Comparison of ENCODE assay signal across 25 mouse cellular contexts in the genomic region with DNA sequence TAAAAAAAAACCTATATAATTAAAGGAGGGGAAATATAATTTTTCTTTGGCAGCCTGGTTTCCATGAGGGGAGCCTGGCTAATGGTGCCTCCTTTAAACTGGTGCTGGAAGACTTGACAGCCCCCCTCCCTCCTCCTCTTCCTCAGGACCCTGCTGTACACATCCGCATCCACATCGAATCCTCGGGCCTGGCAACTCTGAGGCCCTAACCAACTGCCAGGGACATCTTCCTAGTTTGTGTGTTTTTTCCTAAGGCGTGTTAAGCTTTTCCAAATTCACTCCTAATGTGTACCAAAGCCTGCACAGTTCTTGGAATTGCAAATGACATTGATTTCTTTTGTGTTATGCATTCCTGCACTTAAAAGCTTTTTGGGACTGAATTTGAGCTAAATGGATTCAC.
DNase-seq lines count a peak whose midpoint lies in the region; ATAC-seq and TF ChIP-seq lines count a peak whose summit lies in the region.
"Had no signal": no experiment of that assay in that cellular context is flagged by ENCODE, and none has a peak within 500 bp of the region (broad histone marks: within the 10 kb centered on the region; RNA-seq: fewer than 3 reads in every experiment).

No protein-coding gene starts in this region.

- no peak for TF ChIP-seq POLR2A in heart, adult 2 months (IDR thresholded peaks at IDR 0.05; ENCODE audit: insufficient read depth, low read depth, low read length)

- H3K36me3 ChIP-seq in heart, adult 2 months (ENCODE audit: control insufficient read depth, insufficient read depth, low read length) = peaks cover 4% of the 10 kb centered on the region; the same call in 1 of the 2 replicates
- no peaks in the 10 kb centered on the region for H3K36me3 ChIP-seq in midbrain, embryonic 10.5 days
- no peaks in the 10 kb centered on the region for H3K36me3 ChIP-seq in midbrain, embryonic 11.5 days (ENCODE audit: control insufficient read depth, insufficient read depth, low read length)
- no peaks in the 10 kb centered on the region for H3K36me3 ChIP-seq in limb, embryonic 10.5 days
- H3K36me3 ChIP-seq in stomach, embryonic 15.5 days = no peaks in the 10 kb centered on the region
- H3K36me3 ChIP-seq: forebrain, embryonic 15.5 days; G1E; heart, embryonic 10.5 days; kidney, embryonic 15.5 days; liver, embryonic 15.5 days; midbrain, embryonic 12.5 days; neural tube, embryonic 12.5 days had no signal

- peaks cover 5% of the 10 kb centered on the region for H3K4me1 ChIP-seq in heart, adult 2 months (ENCODE audit: control insufficient read depth, insufficient read depth, low read length)
- peaks cover 24% of the 10 kb centered on the region for H3K4me1 ChIP-seq in midbrain, embryonic 10.5 days
- H3K4me1 ChIP-seq in midbrain, embryonic 11.5 days (ENCODE audit: control insufficient read depth, insufficient read depth, low read length) = peaks cover 4% of the 10 kb centered on the region; the same call in 1 of the 2 replicates
- peaks cover 30% of the 10 kb centered on the region for H3K4me1 ChIP-seq in limb, embryonic 10.5 days
- H3K4me1 ChIP-seq in stomach, embryonic 15.5 days = peaks cover 17% of the 10 kb centered on the region; the same call in 1 of the 2 replicates
- H3K4me1 ChIP-seq: neural tube, embryonic 12.5 days had no signal

- H3K27me3 ChIP-seq in heart, adult 2 months (ENCODE audit: control insufficient read depth, insufficient read depth, low read length) = no peaks in the 10 kb centered on the region
- H3K27me3 ChIP-seq in midbrain, embryonic 10.5 days (ENCODE audit: low read depth, poor library complexity, severe bottlenecking) = no peaks in the 10 kb centered on the region
- no peaks in the 10 kb centered on the region for H3K27me3 ChIP-seq in midbrain, embryonic 11.5 days (ENCODE audit: control insufficient read depth, insufficient read depth, low read length)
- no peaks in the 10 kb centered on the region for H3K27me3 ChIP-seq in limb, embryonic 10.5 days (ENCODE audit: low read depth, poor library complexity, severe bottlenecking)
- H3K27me3 ChIP-seq in stomach, embryonic 15.5 days (replicated peaks) = no peaks in the 10 kb centered on the region
- H3K27me3 ChIP-seq: CH12.LX; forebrain, embryonic 15.5 days; kidney, embryonic 15.5 days; liver, embryonic 15.5 days; midbrain, embryonic 12.5 days; neural tube, embryonic 12.5 days had no signal

- intact Hi-C loops in heart, adult 2 months (cut with DNase I) = no loop called here

- no peak overlapping the region for H3K9ac ChIP-seq in heart, adult 2 months (ENCODE audit: low read depth, low read length)
- no peak overlapping the region for H3K9ac ChIP-seq in midbrain, embryonic 11.5 days (ENCODE audit: low read length)
- no peak overlapping the region for H3K9ac ChIP-seq in stomach, embryonic 15.5 days
- H3K9ac ChIP-seq: forebrain, embryonic 15.5 days; kidney, embryonic 15.5 days; liver, embryonic 15.5 days; midbrain, embryonic 12.5 days; neural tube, embryonic 12.5 days had no signal

- no peak for ATAC-seq in midbrain, embryonic 11.5 days (ENCODE audit: low FRiP score)
- no peak for ATAC-seq in stomach, embryonic 15.5 days (ENCODE audit: insufficient read depth, low FRiP score, low read depth)
- ATAC-seq: forebrain, embryonic 15.5 days; hindbrain, postnatal 0 days had no signal

- no peaks in the 10 kb centered on the region for H3K79me2 ChIP-seq in heart, adult 2 months (replicated peaks; ENCODE audit: control insufficient read depth, insufficient read depth, low read length)

- no peak for TF ChIP-seq EP300 in heart, adult 2 months (IDR thresholded peaks at IDR 0.05; ENCODE audit: insufficient read depth, low read depth, low read length)

- H3K4me3 ChIP-seq in heart, adult 2 months = no peak overlapping the region
- no peak overlapping the region for H3K4me3 ChIP-seq in midbrain, embryonic 10.5 days
- H3K4me3 ChIP-seq in midbrain, embryonic 11.5 days (ENCODE audit: low read depth, low read length) = no peak overlapping the region
- H3K4me3 ChIP-seq in limb, embryonic 10.5 days = no peak overlapping the region
- no peak overlapping the region for H3K4me3 ChIP-seq in stomach, embryonic 15.5 days (replicated peaks)
- H3K4me3 ChIP-seq: forebrain, embryonic 15.5 days; heart, embryonic 10.5 days; kidney, embryonic 15.5 days; liver, embryonic 15.5 days; midbrain, embryonic 12.5 days; neural tube, embryonic 12.5 days had no signal

- H3K4me2 ChIP-seq in midbrain, embryonic 11.5 days = no peak overlapping the region
- no peak overlapping the region for H3K4me2 ChIP-seq in stomach, embryonic 15.5 days
- H3K4me2 ChIP-seq: forebrain, embryonic 15.5 days; kidney, embryonic 15.5 days; liver, embryonic 15.5 days; midbrain, embryonic 12.5 days; neural tube, embryonic 12.5 days had no signal

- no peaks in the 10 kb centered on the region for H3K9me3 ChIP-seq in midbrain, embryonic 10.5 days (replicated peaks)
- H3K9me3 ChIP-seq in midbrain, embryonic 11.5 days (ENCODE audit: control insufficient read depth, low read length) = no peaks in the 10 kb centered on the region
- no peaks in the 10 kb centered on the region for H3K9me3 ChIP-seq in limb, embryonic 10.5 days (replicated peaks)
- no peaks in the 10 kb centered on the region for H3K9me3 ChIP-seq in stomach, embryonic 15.5 days
- H3K9me3 ChIP-seq: forebrain, embryonic 15.5 days; heart, embryonic 10.5 days; kidney, embryonic 15.5 days; liver, embryonic 15.5 days; midbrain, embryonic 12.5 days; neural tube, embryonic 12.5 days had no signal

- no peak for TF ChIP-seq CTCF in heart, adult 2 months (IDR thresholded peaks at IDR 0.05)

- WGBS in heart, adult 2 months = 85% methylated on average over 4 of the region's 4 CpGs
- 65% methylated on average over 4 of the region's 4 CpGs for WGBS in midbrain, embryonic 10.5 days
- 56% methylated on average over 4 of the region's 4 CpGs for whole genome bisulfite sequencing in midbrain, embryonic 11.5 days
- 82% methylated on average over 4 of the region's 4 CpGs for WGBS in limb, embryonic 10.5 days
- 59% methylated on average over 4 of the region's 4 CpGs for WGBS in stomach, embryonic 15.5 days

- DNase-seq in heart, adult 2 months = no peak
- DNase-seq in heart, adult 8-10 months (ENCODE audit: low spot score) = no peak
- no peak for DNase-seq in midbrain, embryonic 10.5 days (ENCODE audit: low spot score)
- no peak for DNase-seq in midbrain, embryonic 11.5 days (ENCODE audit: low spot score, missing footprints)
- DNase-seq in limb, embryonic 10.5 days (ENCODE audit: low spot score) = no peak
- DNase-seq in frontal cortex, postnatal 10 days (ENCODE audit: low spot score in 2 of 2) = no peak
- DNase-seq: adrenal gland, adult 2 months; B cell, adult 2 months; cerebellum, adult 11 months; cerebellum, adult 9-11 months; gastrocnemius, postnatal 36 days; kidney, adult 11 months; kidney, postnatal 36 days; thymus, postnatal 36 days had no signal

- peak overlapping the region; percentile 15 for H3K27ac ChIP-seq in heart, adult 2 months
- H3K27ac ChIP-seq in midbrain, embryonic 10.5 days (replicated peaks) = peak overlapping the region; percentile 42; the same call in 1 of the 2 replicates
- no peak overlapping the region for H3K27ac ChIP-seq in midbrain, embryonic 11.5 days (ENCODE audit: low read depth, low read length)
- H3K27ac ChIP-seq in limb, embryonic 10.5 days = peak overlapping the region; percentile 61
- H3K27ac ChIP-seq in stomach, embryonic 15.5 days = peak overlapping the region; percentile 63
- H3K27ac ChIP-seq: forebrain, embryonic 15.5 days; heart, embryonic 10.5 days; hindbrain, postnatal 0 days; kidney, embryonic 15.5 days; liver, embryonic 15.5 days; macrophage; midbrain, embryonic 12.5 days; neural tube, embryonic 12.5 days had no signal
